Mouse (Mus musculus) CD4-positive helper T cell, adult 2 months (primary cell): ENCODE results near the gene Samsn1.
A peak's percentile ranks its signal among the peaks of the same experiment; 100 is the strongest.

Source experiments
- DNase-seq: peaks from one replicate; pipeline ENCODE4 v3.0.0-alpha.2; 2012; ENCODE audit warnings: low read depth, missing footprints, low spot score

Samsn1 gene

DNA sequence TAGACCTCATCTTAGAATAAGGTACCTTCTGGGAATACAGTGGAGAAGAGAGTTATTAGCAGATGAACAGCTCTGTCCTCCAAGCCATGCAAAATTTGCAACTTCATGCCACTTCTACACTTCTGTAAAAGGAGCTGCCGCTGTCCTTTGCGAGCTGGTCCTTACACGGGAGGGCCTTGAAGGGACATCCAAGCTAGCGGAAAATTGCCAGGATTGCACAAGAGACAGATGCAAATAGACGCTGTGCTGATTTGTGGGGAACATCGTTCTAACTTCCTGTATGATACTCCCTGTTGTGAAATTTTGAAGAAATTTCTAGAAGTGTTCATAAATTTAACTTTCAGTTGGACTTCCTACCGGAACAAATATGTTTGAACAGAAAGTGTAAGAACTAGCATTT, 61.0 kb downstream of the Samsn1 start:
- no peak for DNase-seq

DNA sequence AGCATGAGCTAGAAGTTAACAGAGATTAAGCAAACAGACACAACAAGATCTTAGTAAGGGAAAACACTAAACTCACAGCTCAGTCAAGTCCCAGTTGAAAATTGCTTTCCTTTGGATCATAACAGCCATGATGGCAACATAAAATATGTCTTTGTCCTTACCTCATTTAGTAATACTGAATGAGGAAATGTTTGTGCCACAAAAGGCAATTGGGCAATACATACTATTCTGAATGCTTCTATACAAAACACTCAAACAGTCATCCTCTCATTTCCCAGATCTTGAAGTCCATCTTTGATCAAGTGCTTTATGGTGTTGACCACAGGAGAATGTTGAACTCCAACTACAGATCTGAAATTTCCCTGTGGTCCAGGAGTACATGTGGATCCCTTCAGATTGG, 88.7 kb downstream of the Samsn1 start:
- DNase-seq, result no peak

DNA sequence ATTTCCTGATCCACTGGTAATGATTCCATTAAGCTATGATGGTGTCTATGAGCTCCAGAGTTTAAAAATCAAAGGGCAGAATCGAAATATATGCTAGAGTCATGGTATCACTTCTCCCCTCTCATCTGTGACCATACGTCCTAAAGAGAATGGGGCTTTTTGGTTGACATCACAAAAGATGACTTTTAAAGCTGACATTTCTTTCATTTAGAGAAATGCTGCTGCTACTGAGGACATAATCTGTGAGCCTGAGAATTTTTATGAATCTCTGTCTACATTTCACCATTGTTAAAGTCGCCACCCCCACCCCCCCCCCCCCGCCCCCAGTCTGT, 91.9 kb downstream of the Samsn1 start:
- DNase-seq, result no peak

DNA sequence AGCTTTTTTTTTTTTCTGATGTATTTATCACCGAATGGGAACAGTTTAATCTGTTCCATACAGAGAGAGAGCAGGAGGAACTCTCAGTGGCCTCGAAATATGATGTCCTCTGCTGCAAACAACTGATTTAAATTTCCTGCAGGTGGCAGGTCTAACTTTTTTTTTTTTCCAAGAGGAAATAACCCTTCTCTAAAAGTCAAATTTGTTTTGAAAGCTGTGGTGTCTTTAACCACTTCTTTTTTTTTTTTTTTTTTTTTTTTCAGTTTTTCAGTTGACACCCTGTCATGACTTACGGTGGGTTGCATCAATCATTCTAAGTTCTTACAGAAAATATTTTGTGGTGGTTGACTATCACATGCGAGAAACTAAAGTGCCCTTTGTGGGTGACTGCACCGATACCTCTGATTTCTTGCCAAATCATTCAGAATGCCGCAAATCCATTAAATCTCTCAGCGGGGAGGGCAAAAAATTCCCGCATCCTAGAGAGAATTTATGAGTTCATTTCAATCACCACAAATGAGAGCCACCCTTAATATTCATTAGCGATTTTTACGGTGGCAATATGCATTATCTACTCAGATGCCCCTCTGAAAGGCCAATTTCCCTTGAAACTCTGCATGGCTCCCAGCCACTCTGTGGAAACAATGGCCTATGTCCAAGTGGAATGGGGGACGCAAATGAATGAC, 92.4 kb downstream of the Samsn1 start:
- no peak for DNase-seq

DNA sequence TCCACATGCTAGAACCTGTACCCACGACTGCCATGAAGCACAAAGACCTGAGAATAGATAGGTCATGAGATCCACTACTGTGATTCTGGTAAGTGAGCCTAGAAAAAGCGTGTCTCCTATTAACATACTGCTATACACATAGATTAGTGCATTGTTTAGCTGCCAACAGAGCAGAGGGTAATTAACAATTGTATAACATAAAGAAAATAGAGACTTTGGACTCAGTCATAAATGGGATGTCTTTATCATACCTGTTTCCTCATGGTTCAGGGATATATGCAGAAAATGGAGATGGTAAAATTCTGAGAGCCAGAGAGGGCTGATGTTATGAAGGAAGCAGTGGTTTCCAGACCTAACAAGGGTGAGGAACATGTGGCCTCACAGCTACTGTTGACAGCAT, 95.6 kb downstream of the Samsn1 start:
- DNase-seq, result no peak

DNA sequence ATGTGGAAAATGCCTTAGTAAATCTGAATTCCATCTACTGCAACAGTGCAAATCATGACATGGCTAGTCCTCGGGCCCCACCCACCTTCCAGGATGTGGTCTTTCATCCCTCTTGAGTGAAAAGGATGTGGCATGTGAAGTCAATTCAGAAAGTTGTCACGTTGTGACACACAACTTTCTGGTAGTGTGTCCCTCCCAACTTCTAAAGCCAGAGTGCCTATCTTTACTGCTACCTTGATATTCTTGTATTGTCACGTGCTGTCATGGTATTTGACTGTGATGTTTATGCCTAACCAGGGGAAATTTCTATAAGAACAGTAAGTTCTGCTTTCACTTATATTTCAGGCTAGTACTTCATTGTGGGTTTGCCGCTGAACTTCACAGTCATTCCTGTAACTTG, 101.2 kb downstream of the Samsn1 start:
- peak; percentile 64 for DNase-seq

DNA sequence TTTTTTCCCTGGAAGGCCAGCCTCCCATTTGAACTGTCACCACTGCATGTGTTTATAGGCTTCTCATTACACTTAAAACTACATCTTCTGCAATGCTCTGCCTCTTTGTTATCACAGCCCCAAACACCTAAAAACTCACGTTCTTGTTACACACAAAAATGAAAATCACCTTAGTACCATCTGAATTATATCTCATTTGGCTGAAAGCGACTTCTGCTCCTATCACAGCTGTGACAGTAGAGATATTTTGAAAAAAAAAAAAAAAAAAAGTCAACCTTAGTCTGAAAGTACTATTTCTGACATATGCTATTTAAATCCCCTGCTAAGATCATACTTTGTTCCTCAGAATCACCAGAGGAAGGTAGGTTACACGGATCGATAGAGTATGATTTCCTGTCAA, 102.8 kb downstream of the Samsn1 start:
- DNase-seq, result no peak

DNA sequence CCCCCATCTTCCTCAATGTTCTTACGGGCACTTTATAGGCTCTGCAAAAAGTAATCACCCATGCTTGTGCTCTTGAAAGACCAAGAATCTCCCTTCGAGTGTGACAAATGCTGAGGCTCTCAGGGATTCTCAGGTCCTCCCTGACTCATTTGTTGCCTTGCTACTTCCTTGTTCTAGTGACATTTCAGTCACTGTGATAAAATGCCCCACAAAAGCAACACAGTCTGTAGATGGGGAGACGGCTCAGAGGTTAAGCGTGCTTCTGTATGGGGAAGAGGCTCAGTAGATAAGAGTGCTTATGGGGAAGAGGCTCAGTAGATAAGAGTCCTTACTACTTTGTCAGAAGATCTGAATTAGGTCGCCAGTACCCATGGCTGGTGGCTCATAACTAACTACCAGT, 104.4 kb downstream of the Samsn1 start:
- DNase-seq, result no peak

DNA sequence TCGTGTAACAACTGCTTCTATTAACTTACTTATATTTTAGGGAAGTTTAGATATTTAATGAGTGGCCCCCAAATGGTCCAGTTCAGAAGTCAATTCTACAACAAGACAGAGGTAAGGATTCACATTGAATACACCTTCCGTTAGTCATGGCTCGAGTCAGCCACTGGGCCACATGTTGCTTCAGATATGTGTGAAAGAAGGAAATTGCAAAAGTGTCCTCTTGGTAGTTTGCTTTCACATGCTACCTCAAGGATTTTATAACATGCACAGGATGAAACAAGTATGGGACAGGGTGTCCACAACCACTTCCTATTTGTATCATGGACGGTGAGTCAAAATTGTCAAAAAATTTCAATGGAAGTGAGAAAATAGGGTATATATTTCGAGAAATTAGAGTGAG, 110.0 kb downstream of the Samsn1 start:
- DNase-seq, result no peak

DNA sequence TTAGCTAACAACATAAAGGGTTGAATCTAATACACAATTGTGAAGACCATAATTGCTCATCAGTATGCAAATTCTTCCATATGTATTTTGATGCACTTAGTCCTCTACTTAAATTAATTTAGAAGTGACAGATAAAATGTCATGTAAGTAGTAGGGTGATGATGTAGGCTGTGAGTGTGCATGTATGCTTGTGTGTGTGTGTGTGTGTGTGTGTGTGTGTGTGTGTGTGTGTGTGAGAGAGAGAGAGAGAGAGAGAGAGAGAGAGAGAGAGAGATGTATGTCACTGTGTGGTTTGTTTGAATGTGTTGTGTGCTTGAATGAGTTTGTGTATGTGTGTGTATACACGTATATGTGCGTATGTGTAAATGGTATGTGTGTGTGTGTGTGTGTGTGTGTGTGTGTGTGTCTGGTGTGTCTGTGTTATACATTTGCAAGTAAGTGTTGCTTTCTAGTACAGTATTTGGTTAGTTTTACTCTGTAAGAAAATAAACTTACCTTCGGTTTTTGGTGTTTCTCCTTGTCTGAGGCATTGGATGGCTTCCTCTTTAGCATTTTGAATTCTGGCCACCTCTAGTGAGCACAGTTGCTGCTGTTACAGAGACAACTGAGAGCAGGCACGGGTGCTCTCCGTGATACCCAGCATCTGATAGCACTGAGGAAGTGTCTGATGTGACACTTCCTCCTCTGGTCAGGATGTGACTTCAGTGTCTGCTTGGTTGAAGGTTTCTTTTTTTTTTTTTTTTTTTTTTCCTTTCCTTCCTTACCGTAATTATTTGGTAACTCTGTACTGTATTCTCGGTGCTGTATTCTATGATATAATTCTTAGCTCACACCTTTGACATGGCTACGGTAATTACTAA, 113.2 kb downstream of the Samsn1 start:
- DNase-seq, result peak; percentile 90

DNA sequence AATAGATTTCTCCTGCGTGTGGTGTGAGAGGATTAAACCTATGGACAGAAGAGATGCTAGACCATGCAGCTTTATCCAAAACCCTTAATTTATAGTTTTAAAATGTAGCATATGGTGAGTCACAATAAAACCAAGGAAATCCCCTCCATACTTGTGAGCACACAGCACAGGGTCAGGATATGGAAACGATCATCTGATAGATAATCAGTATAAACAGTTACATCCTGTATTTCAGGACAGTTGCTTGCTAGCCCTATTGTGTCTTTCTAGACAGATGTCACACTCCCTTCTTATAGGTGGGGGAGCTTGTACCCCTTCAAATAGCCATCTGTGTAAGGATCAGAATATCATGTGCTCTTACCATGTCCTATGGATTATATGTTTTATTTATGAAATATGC, 115.3 kb downstream of the Samsn1 start:
- peak; percentile 72 for DNase-seq

DNA sequence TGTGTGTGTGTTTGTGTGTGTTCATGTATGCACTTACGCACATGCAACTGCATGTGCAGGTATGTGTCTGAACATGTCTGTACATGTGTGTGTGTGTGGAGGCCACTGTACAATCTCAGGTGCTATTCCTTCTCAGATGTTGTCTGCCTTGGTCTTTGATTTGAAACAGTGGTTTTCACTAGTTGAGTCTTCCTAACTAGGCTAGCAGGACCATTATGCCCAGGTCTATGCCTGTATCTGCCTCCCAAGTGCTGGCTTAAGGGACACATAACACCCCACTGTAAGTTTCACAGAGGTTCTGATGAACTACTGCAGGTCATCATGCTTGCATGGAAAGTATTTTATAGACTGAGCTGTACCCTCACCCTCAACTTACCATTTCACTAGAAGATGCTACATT, 115.8 kb downstream of the Samsn1 start:
- peak; percentile 26 for DNase-seq

DNA sequence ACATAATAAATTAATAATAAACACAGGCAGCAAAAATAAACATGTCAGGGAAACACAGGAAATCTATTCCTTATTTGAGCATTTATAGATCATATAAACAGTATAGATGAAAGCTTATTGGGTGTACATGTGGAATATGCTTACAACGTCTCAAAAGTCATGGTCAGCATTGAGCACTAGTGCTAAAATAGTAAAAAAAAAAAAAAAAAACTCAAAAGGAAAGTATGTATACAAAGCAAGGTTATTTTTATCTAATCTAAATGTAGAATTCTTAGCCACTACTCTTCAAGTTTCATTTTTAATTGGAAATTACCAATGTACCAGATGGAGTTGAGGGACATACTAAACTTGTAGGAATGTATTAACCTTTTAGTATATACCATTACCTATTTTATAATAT, 116.8 kb downstream of the Samsn1 start:
- DNase-seq, result no peak

DNA sequence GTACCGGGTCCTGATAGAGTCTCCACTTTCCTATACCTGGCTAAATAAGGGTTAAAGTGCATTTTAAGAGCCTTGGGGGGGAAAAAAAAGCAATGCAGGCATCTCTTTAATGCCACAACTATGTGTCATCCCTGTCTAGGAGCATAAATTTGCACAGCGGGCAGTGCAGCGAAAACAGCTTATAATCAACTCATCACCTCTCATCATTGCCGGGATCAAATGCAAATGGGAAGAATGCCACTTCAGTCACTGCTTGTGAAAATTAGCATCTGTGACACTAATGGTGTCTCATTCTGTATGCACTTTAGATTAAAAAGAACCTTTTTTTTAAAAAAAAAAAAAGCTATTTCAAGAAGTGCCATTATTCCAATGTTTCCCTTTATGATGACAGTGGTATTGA, 118.0 kb downstream of the Samsn1 start:
- no peak for DNase-seq

DNA sequence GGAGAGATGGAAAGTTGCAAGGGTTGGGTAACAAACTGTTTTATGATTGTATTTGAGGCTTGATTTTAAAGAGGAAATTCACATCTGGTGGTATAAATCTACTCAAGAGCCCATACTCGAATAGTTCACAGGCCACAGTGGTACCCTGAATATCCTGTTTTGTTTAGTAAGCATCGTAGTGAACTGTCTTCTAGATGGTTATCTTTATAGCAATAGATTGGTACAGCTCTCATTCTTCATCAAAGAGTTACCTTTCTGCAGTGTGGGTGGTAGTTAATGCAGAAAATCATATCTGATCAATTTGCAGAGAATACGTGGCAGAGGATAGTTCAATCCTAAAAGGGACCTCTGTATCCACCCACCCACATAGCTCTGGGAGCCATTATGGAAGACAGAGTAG, 119.1 kb downstream of the Samsn1 start:
- DNase-seq, result peak; percentile 50

DNA sequence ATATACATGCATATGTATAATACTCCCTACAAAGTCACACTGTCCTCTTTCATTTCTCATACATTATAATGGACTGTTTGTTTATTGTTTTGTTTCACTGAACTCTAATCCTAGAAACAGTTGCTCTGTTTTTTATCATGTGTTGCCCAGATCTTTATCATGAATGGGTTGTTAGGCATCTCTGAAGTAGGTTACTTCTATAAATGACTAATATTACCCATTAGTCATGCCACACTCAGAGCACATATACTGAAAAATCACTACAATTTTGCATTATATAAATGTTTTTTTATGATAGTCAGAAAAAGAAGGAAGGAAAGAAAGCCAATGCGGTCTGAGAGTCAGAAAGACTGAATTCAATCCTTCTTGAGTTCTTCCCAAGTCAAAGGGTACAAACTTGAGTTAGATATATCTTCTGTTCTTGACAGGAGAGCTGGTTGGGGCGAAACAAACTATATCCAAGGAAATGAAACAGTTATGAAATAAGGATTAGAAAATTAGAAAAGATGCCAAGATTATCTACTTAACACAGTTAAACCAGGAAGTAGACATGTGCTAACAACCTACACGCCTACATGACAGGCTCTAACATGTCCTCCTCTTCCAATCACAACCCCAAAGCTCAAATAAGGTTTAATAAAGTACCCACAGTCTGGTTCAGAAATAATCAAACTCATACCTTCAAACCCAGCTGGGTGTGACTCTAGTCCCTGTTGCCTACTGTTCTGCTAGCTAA, 122.0 kb downstream of the Samsn1 start:
- DNase-seq, result peak; percentile 47

DNA sequence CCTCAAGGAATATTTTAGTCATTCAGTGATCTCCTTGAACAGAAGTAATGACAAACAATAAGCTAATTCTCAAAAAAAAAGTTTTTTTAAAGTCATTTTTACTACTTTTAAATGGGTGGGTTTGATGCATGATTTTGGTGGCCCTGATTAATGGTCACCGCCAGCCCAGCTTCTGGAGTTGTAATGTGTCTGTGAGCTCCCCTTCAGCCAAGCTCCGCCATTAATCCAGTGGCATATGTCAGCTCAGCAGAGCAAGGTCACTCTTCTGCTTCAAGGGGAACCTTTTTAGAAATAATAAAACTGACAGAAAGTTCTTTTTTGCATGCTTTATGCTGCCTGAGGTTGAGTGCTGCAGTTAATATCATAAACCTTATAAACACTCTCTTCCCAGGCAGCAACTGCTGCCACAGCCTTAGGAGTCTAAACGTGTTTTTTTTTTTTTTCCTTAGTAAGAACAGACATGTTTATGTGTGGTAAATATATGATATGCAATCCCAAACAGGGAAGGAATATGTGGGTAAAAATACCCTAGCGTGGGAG, 124.2 kb downstream of the Samsn1 start:
- DNase-seq, result no peak

DNA sequence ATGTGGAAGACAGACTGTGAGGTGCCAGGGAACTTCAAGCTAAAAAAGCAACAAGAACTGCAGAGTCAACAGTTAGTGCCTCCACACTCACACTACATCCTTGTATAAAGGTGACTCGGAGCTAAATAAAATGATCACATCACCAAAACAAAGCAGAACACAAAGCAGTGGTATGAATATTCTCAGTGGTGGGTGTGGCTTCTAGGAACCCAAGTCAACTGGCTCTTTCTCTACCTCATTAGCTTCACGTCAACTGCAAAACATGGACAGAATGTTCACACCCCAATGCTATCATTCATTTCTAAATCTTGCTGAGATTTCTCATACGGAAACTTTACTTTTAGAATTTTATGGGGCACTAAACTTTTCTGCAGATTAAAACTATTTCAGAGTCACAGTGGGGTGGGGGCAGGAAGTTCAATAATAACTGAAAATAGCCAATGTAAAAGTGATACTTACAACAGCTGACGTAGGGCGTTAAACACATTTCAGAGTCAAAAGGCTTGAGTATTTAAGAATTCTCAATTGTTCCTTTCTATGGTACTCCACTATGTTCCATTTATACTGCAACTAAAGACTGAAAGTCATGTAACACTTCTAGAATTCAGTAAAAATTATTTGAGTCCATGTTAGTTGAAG, 127.7 kb downstream of the Samsn1 start:
- DNase-seq, result no peak

DNA sequence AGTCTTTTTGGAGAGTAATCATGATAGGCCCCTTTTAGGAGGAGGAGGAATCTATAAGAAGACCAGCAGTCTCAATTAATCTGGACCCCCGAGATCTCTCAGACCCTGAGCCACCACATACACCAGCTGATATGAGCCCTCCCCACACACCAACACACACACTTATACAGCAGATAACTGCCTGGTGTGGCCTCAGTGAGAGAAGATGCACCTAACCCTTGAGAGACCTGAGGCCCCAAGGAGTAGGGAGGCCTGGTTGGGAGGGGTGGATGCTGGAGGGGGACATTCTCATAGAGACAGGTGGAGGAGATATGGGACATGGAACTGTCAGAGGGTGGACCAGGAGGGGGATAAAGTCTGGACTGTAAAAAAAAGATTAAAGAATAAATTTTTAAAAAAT, 128.6 kb downstream of the Samsn1 start:
- no peak for DNase-seq

DNA sequence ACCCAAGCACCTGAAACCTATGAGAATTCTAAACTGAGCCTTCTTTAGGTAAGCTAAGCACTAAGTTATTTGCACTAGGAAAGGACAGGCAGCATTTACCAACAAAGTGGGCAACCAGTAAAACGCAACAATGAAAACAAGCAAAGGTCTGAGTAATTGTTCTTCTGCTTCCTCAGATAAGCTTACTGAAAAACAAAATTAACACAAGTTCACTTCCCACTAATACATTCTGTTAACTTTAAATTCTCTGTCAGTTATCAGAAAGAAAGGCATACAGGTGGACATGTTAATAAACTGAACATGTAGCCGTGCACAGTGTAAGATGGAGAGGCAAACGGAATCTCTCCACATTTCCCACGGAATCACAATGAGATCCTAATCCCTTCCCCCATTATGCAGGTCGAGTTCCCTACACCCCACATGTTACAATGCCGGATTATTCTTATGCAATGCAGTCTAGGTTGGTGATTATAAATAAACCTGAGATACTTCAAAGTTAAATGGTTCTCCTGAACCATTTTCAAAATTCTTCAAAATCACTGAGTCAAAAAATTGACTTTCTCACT, 132.9 kb downstream of the Samsn1 start:
- no peak for DNase-seq

DNA sequence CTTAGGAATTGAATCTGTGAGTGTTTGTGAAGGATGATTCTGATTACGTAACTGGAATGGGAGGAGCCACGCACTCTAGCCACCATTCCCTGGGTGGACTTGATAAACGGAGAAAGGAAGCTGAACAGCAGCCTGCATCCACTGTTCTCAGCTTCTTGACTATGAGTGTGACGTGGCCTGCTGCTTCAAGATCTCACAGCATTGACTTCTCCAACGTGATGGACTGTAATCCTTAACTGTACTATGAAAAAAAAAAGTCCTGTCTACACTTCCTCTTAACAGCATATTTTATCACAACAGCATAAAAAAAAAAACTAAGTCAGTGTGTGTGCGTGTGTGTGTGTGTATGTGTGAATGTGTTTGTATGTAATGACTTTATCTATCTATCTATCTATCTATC, 134.9 kb downstream of the Samsn1 start:
- no peak for DNase-seq

DNA sequence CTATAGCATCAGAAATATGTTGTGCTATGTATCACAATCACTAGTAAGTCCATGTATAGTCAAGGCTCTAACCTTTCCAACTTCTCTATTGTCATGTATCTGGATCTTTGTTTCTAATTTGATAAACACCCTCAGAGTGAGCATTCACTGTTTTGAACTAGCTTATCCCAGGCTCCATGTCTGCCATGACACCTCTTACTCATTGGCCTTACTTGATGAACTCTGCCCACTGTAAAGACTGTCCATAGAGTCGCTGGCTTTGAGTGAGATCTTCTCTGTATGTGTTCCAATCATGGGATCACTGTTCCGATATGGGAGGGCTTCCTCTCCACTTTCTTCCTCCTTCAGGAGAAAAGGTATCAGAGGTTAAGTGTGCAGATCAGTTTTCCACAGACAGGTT, 143.2 kb downstream of the Samsn1 start:
- no peak for DNase-seq
